Mouse (Mus musculus) testis, postnatal 10 days (tissue): ENCODE results near the gene Dgcr8.
A peak's percentile ranks its signal among the peaks of the same experiment; 100 is the strongest.

Experiments used
- DNase-seq: peaks from one replicate; pipeline ENCODE4 v3.0.0; 2021; ENCODE audit warnings: low spot score

Dgcr8 gene

DNA sequence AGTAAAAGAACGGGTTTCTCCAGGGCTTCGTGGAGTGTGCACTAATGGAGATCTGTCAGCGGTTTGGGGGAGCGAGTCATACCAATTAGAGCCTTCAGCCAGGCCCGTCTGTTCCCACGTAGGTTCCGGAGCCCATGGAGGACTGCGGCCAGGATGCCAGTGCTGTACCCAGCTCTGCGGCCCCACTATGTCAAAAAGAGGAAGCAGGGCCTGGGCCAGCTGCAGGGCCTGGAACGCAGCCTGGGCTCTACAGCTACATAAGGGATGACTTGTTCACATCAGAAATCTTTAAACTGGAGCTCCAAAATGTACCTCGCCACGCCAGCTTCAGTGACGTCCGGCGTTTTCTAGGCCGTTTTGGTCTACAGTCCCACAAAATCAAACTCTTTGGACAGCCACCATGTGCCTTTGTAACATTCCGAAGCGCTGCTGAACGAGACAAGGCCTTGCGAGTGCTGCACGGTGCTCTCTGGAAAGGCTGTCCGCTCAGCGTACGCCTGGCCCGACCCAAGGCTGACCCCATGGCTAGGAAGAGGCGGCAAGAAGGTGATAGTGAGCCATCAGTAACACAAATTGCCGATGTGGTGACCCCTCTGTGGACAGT lies 39.6 kb downstream of the Dgcr8 start:
- peak; percentile 62 for DNase-seq

DNA sequence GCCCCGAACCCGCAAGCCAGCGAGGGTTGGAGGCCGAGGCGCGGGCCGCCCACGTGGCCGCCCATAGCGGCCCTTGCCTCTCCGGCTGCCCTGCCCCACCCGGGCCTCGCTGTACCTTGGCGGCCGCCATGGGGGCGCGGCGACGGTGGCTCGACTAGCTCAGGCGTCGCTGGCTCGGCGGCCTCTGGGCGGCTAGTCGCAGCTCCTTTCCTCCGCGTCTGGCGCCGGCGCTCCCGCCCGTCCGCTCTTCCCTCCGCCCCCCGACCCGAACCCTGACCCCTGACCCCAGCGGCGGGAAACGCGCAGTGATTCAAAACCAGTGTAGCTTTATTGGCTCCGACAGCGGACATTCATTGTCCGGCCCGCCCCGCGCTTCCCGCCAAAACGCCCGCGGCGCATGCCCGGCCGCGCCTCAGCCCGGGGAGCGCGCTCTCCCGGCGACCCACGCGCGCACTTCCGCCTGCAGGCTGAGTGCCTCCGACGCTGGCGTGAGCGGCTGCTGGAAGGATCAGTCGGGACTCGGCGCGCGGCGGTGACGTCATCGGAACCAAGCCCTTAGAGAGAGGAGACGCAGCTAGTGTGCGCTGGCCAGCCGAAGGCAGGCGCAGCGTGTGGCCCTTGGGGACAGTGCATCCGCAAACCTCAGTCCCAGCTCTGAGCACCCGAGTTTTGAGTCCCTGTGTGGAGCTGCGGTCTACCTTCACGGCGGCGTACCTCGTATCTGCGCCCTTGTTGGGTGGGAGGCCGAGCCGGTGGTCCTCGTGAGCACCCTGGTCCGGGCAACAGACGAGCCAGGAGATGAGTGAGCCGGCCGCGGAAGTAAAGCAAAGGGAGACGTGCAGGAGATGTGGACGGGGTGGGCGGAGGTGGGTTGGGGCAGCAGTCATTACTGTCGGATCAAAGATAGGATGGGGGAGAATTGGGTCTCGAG lies 40.3 kb downstream of the Dgcr8 start, which contains the start of the genes Trmt2a and Ranbp1:
Gene Trmt2a (plus strand): TSS at position 247 of the 931 bp plus-strand sequence.
Gene Ranbp1 (minus strand): TSS at position 300 of the 931 bp plus-strand sequence.
- peak; percentile 99 for DNase-seq

DNA sequence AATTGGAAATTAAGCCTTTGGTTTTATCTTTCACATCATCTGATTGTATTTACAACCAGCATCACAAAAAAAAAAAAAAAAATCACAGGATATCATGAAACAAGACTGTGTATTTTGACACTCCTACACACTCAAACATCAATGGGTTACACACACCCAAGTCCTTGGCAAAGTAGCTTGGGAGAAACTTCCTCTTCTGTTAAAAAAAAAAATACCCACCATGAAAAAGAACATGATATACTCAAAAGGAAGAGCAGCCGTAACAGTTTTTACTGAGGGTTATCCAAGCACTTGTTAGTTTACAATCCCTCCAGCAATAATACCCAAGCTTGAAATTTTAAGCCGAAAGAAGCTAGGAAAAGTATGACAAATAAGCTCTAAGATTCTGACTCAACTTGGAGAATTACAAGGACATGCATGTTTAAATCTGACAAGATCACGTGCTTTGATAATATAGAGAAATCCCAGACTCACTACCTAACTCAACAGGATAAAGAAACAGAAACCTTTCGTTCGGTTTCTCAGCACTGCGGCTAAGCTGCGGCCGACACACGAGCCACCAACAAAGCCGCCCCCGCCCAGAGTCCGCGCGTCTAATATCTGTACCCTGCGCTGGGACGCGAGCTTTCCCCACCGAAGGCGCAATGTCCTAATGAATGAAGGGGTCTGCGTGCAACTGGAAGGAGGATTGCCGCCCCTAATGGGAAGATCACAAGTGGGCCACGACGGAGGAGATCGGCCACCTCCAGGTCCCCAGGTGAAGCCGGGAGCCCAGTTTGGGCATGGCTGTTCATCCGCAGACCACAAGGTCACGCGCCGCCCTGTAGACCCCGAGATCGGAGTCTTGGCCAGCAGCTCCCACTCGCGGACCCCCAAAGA lies 41.3 kb downstream of the Dgcr8 start:
- peak; percentile 63 for DNase-seq

DNA sequence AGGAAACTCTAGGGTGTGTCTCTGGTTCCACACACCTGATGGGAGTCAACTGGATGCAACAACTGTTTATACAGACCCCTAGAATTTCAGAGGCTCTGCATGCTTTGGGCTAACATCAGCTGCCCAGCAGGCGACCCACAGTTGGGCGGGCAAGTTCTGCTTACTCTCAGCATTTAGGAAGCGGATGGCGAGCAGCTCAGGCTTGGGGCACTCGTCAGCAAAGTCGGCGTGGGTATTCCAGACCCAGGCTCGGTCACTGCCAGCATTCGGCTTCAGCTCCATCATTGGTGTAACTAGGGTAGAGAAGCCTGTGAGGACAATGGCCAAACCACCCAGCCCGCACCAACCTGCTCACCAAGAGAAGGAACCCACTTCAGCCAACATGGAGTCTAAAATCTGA lies 47.5 kb downstream of the Dgcr8 start:
- no peak for DNase-seq

DNA sequence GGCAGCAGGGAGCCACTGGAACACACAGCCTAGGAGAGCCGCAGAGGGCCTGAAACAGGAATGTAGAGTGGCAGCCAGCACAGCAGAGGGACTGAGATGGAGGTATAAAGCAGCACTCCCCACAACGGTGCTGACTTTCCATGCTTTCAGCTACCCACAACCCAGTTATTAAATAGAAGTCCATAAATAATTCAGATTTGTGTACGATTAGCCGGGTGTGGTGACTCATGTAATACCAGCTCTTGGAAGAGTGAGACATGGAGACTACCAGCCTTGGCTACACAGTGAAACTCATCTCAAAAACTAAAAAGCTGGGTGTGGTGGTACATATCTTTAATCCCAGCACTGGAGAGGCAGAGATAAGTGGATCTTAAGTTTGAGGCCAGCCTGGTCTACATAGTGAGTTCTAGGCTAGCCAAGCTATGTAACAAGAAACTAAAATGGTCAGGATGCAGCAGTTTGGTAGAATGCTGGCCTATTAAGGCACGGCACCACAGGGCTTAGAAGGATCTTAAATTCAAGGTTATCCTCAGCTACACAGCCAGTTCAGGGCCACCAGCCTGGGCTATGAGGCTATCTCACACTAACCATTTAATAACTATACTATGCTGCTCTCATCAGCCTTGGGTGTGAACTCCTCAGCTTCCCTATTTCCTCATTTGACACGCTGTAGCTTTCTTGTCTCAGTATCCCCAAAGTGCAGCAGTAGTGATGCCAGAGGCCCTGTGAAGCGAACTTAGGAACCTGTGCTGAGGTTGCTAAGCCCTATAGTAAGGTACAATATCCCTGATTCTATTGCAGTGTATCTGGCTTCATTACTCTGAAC lies 52.2 kb downstream of the Dgcr8 start:
- DNase-seq, result no peak

DNA sequence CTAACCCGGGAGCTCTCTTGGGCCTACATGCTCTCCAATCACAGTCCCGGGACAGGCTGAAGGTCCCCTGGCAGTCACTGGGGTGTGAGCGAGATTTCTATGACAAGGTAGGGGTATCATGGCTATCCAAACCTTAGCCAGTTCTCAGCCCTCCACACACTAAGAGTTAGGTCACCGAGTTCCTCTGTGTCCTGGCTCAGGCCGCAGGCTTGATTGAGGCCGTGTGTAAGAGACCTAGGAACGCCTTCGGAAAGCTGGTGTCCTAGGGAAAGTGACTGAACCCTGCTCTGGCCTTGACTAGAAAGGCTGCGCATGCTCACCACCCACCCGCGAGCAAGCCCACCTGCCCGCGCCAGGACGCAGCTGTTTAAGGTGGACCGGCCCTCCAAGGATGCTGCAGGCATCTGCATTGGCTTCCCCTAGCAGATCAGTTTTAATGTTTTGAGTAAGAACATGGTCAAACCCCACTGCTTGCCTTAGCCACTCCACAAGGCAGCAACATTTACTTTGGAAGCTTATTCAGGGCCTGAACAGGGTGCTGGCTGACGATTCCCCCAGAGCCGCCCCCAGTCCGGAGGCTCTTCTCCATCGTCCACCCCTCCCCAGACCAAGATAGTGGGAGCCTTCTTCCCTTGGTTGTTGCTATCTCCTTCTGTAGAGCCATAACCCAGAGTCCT lies 53.5 kb downstream of the Dgcr8 start:
- DNase-seq, result peak; percentile 69

DNA sequence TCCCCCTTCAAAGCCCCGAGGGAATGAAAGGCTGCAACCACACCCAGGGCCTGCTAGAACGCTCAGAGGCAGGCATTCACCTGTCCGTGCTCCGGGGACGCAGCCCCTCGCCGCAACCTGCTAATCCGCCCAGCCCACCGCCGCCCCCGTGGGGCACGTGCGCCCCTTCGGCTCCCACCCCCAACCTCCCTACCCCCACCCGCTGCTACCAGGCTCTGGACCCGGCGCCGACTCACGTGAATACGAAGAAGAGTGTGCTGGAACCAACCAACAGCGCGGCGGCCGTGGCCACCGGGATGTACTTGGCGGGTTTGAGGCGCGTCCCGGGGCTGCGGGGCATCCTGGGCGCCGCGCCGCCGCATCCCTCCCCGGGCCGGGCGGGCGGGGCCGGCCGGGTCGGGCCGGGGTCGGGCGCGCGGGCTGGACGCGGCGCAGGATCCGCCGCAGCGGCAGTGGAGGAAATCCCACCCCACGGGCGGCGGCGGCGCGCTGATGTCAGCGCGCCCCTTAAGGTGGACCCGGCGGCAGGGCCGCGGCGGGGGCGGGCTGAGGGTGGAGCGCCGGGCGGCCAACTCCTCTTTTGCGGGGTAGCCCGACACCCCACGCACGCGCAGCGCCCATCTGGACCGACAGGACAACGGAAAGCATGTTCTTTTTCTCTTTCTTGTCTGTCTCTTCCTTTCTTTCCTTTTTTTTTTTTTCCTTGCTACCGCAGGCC lies 54.2 kb downstream of the Dgcr8 start, which contains the start of gene Zdhhc8:
Gene Zdhhc8 (minus strand): TSS at position 466 of the 718 bp plus-strand sequence.
- peak; percentile 86 for DNase-seq

DNA sequence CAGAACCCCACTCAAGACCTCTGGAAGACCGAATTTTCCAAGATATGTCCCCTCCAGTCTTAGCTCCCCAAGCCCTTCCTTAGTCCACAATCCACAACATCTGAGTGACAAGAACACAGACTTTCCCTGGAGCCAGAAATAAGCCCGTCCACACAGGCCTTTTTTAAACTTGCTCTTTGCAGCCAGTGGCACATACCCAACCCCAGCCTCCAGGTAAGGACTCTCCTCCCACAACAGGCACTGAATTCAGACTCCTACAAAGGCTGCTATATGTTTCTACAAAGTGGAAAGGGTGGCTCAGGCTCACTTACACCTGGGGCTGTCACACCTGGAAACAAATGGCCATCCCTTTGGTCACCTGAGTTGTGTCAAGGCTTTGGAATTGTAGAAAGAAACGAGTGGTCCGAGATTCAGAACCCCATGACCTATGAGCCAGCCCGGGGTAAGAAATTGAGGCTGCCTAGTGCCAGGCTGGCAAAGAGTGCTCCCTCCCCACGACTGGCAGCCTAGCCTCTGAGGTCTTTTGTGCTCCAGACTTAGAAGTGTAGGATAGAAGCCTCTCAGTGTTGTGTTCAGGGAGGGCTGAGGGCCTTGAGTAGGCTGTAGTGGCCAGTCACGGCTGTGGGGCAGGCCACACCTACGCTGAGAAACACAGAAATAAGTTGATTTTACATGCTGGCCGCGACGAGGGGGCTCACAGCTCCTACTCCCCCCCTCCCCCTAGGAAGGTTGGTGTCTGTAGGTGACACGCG lies 55.0 kb downstream of the Dgcr8 start:
- DNase-seq, result no peak

DNA sequence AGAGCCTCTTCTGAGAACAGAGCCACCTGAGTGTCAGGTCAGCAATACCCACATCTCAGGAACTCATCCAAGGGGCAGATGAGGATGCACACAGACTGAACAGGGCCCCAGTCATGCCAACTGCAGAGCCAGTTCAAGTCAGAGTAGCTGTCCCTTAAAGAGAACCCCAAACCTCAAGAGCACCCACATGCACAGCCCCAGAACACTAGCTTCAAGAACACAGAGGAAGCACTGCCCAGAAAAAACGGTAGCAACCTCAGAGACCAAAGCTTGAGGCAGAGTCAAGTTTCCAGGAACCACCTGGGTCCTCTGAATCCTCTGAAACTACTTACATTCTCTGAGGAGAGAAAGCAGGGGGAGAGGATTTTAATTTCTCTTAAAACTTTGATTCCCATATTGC lies 55.6 kb downstream of the Dgcr8 start:
- no peak for DNase-seq

DNA sequence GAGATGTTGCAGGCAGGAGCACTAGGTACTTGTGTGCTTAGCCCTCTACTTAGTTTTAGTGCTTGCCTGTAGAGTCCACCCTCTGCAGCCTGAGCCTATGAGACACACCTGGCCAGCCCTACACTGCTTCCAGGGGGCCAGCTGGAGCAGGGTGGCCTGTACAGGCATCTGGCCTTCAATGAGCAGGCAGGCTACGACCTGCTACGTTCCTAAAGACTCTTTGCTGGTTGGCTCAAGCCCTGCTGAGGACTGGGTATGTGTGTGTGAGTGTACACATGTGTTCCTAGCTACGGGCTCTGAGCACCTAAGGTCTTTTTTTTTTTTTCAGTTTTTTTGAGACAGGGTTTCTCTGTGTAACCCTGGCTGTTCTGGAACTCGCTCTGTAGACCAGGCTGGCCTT lies 57.6 kb downstream of the Dgcr8 start:
- no peak for DNase-seq

DNA sequence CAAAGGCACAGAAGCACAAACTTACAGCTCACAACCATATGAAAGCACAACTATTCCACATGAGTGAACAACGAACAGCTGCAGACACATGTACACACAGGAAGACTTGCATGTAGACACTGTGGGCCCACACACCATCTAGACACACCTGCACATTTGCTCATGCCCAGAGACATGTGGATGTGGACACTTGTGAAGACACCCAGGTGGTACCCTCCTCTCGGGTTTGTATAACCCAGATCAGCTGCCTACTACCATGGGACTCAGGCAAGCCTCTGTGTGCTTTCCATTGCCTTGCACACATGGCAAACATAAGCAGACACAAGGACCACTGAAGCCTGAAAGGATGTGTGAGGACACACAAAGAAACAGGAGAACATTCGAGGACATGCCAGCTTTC lies 58.0 kb downstream of the Dgcr8 start:
- no peak for DNase-seq

DNA sequence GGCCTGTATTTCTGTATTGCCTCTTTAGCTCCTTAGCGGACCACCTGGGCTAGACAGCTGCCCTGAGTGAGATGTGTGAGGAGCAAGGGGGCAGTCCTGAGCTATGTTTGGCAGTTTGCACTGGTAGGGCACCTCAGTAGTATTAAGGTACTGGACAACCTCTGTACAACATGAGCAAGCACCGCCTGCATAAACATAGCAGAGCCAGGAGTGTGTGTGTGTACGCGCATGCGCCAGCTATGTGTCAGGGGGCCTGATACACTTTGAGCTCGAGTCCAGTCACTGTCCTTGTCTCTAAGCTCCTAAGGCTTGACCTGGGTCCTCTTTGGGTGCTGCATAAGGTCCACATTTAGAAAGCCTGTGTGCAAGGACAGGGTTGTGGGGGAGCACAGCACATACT lies 58.4 kb downstream of the Dgcr8 start:
- DNase-seq, result no peak

DNA sequence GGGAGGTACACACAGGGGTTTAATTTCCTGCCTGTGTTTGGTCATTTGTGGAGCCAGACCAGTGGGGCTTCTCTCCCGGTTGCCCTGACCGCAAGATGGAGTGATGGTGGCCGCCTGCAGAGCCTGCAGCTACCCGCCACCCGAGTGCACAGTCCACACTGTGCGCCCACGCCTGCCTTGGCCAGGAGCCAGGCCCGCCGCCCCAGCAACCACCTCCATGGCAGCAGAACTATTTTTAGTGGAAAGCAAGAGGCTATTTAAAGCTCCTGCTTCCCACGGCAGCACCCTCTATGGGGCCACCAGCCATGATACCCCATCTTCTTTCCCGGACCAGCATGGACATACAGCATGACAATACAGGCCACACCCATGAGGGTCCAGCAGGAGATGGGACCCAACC lies 59.4 kb downstream of the Dgcr8 start:
- DNase-seq, result peak; percentile 71

DNA sequence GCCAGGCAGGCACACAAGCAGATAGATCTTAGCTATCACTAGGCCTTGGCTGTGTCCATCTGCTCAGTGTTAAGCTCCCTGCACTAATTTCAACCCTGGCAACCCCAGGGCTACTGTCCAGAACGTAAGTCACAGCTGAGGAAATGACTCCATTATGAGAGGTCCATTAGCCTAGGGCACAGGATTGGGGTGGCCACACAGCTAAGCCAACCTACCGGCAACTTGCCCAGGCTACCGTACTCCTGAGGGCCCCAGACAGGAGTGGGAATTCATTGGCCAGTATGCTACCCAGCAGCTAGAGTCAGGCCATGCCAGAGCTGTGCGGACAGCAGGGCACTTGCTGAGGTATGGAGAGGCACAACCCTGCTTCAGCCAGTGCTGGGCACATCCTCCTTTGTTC lies 60.2 kb downstream of the Dgcr8 start:
- no peak for DNase-seq

DNA sequence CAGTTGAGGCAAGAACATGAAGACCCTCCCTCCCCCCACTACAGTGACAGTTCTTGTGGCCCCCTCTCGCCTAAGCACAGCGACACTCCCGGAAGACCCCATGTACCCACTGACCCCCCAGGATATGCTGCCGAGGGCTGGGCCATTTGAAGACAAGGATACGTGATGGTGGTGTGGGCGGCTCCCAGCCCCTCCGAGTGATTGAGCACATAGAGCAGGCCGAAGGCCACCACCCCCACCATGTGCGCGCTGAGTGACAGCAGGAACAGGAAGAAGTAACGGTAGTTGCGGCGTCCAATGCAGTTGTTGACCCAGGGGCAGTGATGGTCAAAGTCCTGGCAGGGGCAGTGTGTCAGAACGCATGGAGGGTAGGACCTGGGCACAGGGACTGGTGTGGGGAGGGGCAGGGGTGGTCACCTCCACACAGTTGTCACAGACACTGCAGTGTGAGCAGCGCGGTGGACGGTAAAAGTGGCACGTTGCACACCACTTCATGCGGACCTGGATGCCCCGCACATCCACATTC lies 61.1 kb downstream of the Dgcr8 start:
- DNase-seq, result no peak

DNA sequence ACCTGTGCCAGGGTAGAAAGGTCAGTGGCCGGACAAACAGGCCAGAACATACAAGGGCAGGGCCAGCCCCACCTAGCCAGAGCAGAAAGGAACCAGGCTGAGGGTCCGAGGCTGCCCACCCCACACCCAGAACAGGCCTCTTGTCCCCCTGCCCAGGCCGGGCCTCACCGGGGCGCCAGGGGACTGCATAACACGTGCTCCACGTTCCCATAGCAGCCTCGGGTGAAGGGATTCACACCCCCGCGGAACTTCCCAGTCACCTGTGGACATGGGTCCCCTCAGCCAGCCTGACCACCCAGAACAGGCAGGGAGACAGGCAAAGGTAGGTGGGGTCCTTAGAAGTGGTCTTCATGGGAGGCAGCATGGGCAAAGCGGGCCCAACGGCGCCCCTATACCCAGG lies 61.9 kb downstream of the Dgcr8 start:
- DNase-seq, result no peak

DNA sequence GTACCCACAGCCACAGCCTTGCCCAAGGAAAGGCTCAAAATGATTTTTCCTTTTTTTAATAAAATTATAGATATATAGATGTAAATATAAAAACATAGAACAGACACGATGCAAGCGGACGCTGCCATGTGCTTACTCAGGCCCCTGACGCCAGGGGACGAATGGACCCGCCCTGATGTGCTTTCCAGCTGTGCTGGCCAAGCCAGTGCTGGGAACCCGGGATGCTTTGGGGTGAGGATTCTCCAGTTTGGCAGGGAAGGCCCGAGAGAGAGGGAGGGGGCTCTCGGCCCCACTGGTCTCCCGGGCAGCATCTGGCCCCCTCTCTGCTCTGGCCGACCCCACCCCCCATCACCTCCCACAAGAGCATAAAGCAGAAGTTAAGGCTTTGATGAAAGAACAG lies 66.9 kb downstream of the Dgcr8 start:
- DNase-seq, result no peak

DNA sequence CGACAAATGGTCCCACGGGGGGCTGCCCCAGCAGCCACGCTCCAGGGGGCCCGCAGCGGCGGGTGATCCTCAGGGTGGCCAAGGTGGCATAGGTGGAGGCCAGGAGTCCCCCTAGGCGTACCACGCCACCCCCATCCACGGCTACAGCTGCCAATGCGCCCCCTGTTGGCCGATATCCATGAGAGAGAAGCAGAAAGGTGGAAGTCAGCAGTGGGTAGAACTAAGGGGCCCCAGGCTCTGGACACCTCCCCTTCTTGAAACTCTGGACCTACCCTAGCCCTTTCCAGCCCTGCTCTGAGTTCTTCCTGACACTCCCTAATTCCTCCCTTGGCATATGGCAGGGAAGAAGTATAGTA lies 67.5 kb downstream of the Dgcr8 start:
- peak; percentile 57 for DNase-seq

DNA sequence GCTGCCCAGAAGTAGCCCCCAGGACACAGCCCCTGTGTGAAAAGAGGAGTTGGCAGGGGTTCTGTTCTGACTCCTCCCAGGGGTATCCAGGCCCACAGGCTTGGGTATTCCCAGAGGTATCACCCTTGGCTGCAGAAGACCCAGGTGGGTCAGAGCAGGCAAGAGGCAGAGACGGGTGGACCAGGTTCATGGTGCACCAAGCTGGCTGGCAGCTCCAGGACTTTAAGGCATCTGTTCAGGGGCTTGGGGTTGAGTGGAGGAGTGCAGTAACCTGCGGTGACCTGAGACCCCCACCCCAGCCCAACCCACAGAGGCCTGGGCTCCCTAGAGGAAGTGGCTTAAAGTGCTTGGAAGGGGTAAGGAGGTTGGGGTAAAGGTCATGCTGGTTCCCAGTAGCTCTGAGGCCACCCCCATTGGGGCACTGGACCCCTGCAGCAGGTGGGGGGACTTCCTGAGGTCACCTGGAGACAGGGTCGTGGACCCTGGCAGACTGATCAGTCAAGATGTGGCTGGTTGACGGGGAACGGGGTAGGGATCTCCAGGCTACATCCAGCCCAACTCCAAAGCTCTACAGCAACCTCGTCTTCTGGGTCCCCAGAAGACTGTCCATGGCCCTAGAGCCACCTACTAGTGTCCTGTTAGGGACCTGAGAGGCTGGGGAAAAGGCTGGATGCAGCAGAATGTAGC lies 68.0 kb downstream of the Dgcr8 start:
- DNase-seq, result no peak
